Mouse (Mus musculus): ENCODE data around the gene Egr2.

Egr2 gene

DNA sequence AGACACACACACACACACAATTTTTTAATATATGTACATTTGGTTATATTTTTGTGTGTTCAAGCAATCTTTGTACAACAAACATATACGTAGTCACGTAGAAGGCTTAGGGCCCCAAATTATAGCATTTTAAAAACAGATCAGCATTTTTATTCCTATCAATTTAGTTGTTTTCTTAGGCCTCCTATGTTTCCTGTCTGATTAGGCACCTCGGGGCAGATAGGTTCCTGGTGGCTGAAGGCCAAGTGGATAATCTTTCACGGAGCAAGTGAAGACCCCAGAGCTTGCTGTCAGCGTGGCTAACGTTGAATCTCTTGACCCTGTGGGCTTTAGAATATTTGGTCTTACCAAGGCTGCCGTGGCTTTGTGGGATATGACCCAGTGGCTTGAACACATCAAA lies 34.3 kb downstream of the Egr2 start:
- no peak overlapping the region for H3K4me3 ChIP-seq (replicated peaks; ENCODE audit: low read length)
- H3K36me3 ChIP-seq (ENCODE audit: insufficient read depth, low read length), result no peaks in the 10 kb centered on the region
- peaks cover 5% of the 10 kb centered on the region; the same call in 1 of the 2 replicates for H3K27me3 ChIP-seq (ENCODE audit: insufficient read depth, low read length)
- no peaks in the 10 kb centered on the region for H3K9me3 ChIP-seq (ENCODE audit: low read length)
- H3K4me1 ChIP-seq (replicated peaks; ENCODE audit: low read depth, low read length), result no peaks in the 10 kb centered on the region
- TF ChIP-seq CTCF (conservative IDR thresholded peaks at IDR 0.05; ENCODE audit: low read length) (no peak), POU5F1 (IDR thresholded peaks at IDR 0.05; ENCODE audit: borderline replicate concordance, low read length) (no peak), NANOG (IDR thresholded peaks at IDR 0.05; ENCODE audit: borderline replicate concordance, low read length) (no peak)

DNA sequence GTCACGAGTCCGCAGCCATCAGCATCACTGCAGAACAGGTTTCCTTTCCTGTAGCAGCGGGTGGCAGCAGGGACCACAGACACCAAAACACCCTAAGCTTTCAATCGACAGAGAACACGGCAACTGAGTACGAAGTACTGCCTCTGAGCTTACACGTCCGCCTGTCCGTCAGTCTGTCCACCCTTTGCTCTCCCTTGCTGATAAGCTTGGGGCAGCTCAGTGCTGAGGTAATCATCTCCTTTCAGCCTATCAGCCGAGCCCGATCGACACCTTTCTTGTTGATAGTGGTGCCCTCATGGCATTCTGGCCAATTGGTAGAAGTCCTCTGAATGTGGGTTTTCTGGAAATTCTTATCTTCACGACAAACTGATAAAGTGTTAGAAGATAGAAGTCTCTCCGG lies 36.2 kb downstream of the Egr2 start:
- no peak for TF ChIP-seq POU5F1 (IDR thresholded peaks at IDR 0.05; ENCODE audit: borderline replicate concordance, low read length)
- no peak for TF ChIP-seq CTCF (conservative IDR thresholded peaks at IDR 0.05; ENCODE audit: low read length)
- no peak for TF ChIP-seq NANOG (IDR thresholded peaks at IDR 0.05; ENCODE audit: borderline replicate concordance, low read length)
- H3K4me3 ChIP-seq (replicated peaks; ENCODE audit: low read length), result no peak overlapping the region
- H3K9me3 ChIP-seq (ENCODE audit: low read length), result no peaks in the 10 kb centered on the region
- H3K27me3 ChIP-seq (ENCODE audit: insufficient read depth, low read length), result no peaks in the 10 kb centered on the region; the same call in 1 of the 2 replicates
- no peaks in the 10 kb centered on the region for H3K4me1 ChIP-seq (replicated peaks; ENCODE audit: low read depth, low read length)
- H3K36me3 ChIP-seq (ENCODE audit: insufficient read depth, low read length), result no peaks in the 10 kb centered on the region

DNA sequence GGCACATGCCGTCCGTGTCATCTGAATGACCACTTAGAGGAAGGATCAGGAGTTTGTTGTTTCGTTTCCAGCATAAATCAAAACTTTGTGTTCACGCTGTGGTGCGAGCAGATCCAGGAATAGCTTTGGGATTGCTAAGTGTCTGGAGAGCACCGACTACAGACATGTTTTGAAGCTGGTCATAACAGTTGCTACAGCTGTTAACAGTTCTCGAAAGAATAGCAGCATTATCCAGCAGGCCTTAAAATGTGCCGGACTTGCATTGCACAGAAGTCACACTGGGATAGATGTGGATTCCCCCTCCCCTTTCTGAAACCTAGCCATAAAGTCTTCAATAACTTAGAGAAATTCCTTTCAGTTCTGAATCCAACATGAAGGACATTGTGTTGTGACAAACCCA lies 38.0 kb downstream of the Egr2 start:
- Histone ChIP-seq H3K36me3 (ENCODE audit: insufficient read depth, low read length) (no peaks in the 10 kb centered on the region), H3K27me3 (ENCODE audit: insufficient read depth, low read length) (peaks cover 2% of the 10 kb centered on the region; the same call in 1 of the 2 replicates), H3K4me3 (replicated peaks; ENCODE audit: low read length) (no peak overlapping the region), H3K4me1 (replicated peaks; ENCODE audit: low read depth, low read length) (no peaks in the 10 kb centered on the region), H3K9me3 (ENCODE audit: low read length) (no peaks in the 10 kb centered on the region)
- no peak for TF ChIP-seq CTCF (conservative IDR thresholded peaks at IDR 0.05; ENCODE audit: low read length)
- no peak for TF ChIP-seq NANOG (IDR thresholded peaks at IDR 0.05; ENCODE audit: borderline replicate concordance, low read length)
- no peak for TF ChIP-seq POU5F1 (IDR thresholded peaks at IDR 0.05; ENCODE audit: borderline replicate concordance, low read length)

DNA sequence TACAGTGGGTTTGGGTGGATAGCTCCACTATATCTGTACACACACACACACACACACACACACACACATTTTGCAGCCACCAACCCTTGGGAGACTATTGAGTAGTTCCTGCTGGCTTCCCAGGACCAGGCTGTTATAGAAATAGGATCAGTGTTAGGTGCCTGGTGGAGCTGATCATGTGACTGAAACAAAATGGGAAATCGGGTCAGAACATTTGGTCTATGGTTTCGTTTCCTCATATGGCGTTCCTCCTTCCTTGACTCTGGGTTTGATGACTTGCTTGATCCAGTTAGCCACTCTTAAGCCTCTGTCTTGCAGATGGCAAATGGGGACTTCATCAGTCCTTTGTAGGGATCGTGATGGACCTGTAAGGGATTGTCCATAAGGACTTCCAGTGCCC lies 44.6 kb downstream of the Egr2 start:
- no peak for TF ChIP-seq POU5F1 (IDR thresholded peaks at IDR 0.05; ENCODE audit: borderline replicate concordance, low read length)
- TF ChIP-seq NANOG (IDR thresholded peaks at IDR 0.05; ENCODE audit: borderline replicate concordance, low read length), result no peak
- no peak for TF ChIP-seq CTCF (conservative IDR thresholded peaks at IDR 0.05; ENCODE audit: low read length)
- no peak overlapping the region for H3K4me3 ChIP-seq (replicated peaks; ENCODE audit: low read length)
- H3K36me3 ChIP-seq (ENCODE audit: insufficient read depth, low read length), result no peaks in the 10 kb centered on the region
- no peaks in the 10 kb centered on the region for H3K9me3 ChIP-seq (ENCODE audit: low read length)
- H3K27me3 ChIP-seq (ENCODE audit: insufficient read depth, low read length), result peaks cover 2% of the 10 kb centered on the region; the same call in 1 of the 2 replicates
- peaks cover 14% of the 10 kb centered on the region for H3K4me1 ChIP-seq (replicated peaks; ENCODE audit: low read depth, low read length)

DNA sequence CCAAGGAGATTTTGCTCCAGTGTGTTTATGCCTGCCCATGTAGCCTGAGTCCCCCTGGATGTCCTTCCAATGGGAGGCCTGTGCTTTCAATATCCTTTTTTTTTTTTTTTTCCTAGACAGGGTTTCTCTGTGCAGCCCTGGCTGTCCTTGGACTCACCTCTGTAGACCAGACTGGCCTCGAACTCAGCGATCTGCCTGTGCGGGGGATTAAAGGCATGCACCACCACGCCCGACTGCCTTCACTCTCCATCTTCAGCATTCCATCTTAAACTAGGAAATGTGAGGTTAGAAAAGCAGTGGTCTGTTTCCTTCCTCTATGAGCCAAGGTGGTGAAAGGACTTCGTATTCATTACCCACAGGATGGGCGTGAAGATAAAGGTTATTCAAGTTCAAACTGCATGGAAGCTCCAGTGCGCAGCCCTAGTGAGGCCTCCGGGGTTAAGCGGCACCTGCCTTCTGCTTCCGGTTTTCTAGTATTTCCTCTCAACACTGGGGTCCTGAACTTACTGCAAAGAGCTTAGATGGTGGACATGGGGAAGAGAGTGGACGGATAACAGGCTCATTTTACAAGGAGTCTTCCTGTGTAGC lies 46.5 kb downstream of the Egr2 start:
- Histone ChIP-seq H3K4me1 (replicated peaks; ENCODE audit: low read depth, low read length) (peaks cover 14% of the 10 kb centered on the region), H3K36me3 (ENCODE audit: insufficient read depth, low read length) (no peaks in the 10 kb centered on the region), H3K27me3 (ENCODE audit: insufficient read depth, low read length) (peaks cover 2% of the 10 kb centered on the region; the same call in 1 of the 2 replicates), H3K4me3 (replicated peaks; ENCODE audit: low read length) (no peak overlapping the region), H3K9me3 (ENCODE audit: low read length) (no peaks in the 10 kb centered on the region)
- TF ChIP-seq CTCF (conservative IDR thresholded peaks at IDR 0.05; ENCODE audit: low read length) (no peak), NANOG (IDR thresholded peaks at IDR 0.05; ENCODE audit: borderline replicate concordance, low read length) (no peak), POU5F1 (IDR thresholded peaks at IDR 0.05; ENCODE audit: borderline replicate concordance, low read length) (no peak)

DNA sequence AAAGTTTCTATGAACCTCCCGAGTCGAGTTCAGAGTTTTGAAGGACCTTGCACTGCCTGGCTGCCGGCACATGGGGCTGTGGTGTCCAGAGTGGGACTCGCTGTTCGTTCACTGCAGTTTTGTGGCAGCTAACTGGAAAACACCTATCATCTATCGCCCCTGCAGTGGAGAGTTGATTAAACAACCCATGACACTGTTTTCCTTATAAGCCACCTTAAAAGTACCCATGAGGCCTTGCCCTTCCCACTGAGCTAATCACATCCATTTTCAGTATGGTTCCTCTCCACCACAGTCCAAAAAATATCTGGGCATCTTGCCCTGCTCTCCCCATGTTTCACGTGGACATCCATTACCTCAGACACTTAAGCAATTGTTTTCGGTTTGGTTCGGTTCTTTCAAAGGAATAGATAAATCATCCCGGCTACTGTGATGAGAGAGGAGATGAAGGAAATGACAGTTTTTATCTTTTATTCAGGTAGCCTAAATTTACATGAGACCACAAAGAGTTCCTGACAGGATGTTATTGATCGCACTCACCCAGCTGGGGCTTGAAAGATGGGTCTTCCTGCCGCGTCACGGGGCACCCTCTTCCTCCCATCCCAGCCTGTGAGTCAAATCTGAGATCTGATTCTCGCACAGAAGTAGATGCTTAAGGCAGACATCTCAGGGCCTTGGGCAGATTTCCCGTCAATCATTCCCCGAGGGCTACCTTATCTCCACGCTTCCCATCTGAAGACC lies 50.8 kb downstream of the Egr2 start:
- no peak for TF ChIP-seq NANOG (IDR thresholded peaks at IDR 0.05; ENCODE audit: borderline replicate concordance, low read length)
- no peak for TF ChIP-seq CTCF (conservative IDR thresholded peaks at IDR 0.05; ENCODE audit: low read length)
- TF ChIP-seq POU5F1 (IDR thresholded peaks at IDR 0.05; ENCODE audit: borderline replicate concordance, low read length), result no peak
- Histone ChIP-seq H3K4me3 (replicated peaks; ENCODE audit: low read length) (no peak overlapping the region), H3K27me3 (ENCODE audit: insufficient read depth, low read length) (no peaks in the 10 kb centered on the region), H3K9me3 (ENCODE audit: low read length) (no peaks in the 10 kb centered on the region), H3K4me1 (replicated peaks; ENCODE audit: low read depth, low read length) (peaks cover 14% of the 10 kb centered on the region), H3K36me3 (ENCODE audit: insufficient read depth, low read length) (no peaks in the 10 kb centered on the region)

All from E14TG2a.4 (cell line).